Mouse (Mus musculus) liver, adult 2 months (tissue): ENCODE measurements around the gene Sorcs3. TPM values are rescaled to one million over a fixed set of nuclear protein-coding genes. Genes with fewer than 3 reads are reported as not detected.

Experiments
- DNase-seq: peaks from one replicate; pipeline ENCODE4 v3.0.0-alpha.2; 2011; ENCODE audit warnings: low read depth, low spot score; ENCODE audit errors: extremely low read depth
- H3K27ac ChIP-seq: fragments of 200-500 bp; replicated peaks from 2 replicates; pipeline ENCODE4 v1.5.1; 2012; ENCODE audit warnings: low read depth, mild to moderate bottlenecking, control low read depth, inconsistent platforms, low read length; ENCODE audit not compliant: insufficient read depth
- H3K27me3 ChIP-seq: fragments of 200-500 bp; 2 replicates; pipeline ENCODE4 v1.6.1; 2012; ENCODE audit warnings: mild to moderate bottlenecking, moderate library complexity, low read length, inconsistent platforms; ENCODE audit not compliant: control insufficient read depth, insufficient read depth
- H3K36me3 ChIP-seq: fragments of 200-500 bp; 2 replicates; pipeline ENCODE4 v1.6.1; 2012; ENCODE audit warnings: low read length, inconsistent platforms; ENCODE audit not compliant: control insufficient read depth, insufficient read depth
- H3K4me1 ChIP-seq: fragments of 200-500 bp; 2 replicates; pipeline ENCODE4 v1.6.1; 2011; ENCODE audit warnings: low read length; ENCODE audit not compliant: control insufficient read depth, insufficient read depth
- H3K4me3 ChIP-seq: fragments of 200-500 bp; 2 replicates; pipeline ENCODE4 v1.5.1; 2011; ENCODE audit warnings: low read depth, mild to moderate bottlenecking, control low read depth, low read length, moderate library complexity; ENCODE audit not compliant: insufficient read depth
- H3K79me2 ChIP-seq: fragments of 200-500 bp; 2 replicates; pipeline ENCODE4 v1.6.1; 2012; ENCODE audit warnings: inconsistent platforms, mild to moderate bottlenecking, low read length, moderate library complexity; ENCODE audit not compliant: control insufficient read depth, insufficient read depth
- H3K9ac ChIP-seq: fragments of 200-500 bp; 2 replicates; pipeline ENCODE4 v1.6.1; 2012; ENCODE audit warnings: low read depth, mild to moderate bottlenecking, control low read depth, inconsistent platforms, low read length
- CTCF ChIP-seq: fragments of 200-500 bp; IDR thresholded peaks from 2 replicates; pipeline ENCODE4 v1.5.1; 2011; ENCODE audit warnings: low read depth, low read length, control low read depth
- POLR2A ChIP-seq: fragments of 200-500 bp; IDR thresholded peaks from 2 replicates; pipeline ENCODE4 v1.6.1; 2011; ENCODE audit warnings: low read length, control low read depth; ENCODE audit not compliant: insufficient read depth; ENCODE audit errors: extremely low read depth
- WGBS: fragments of 180-500 bp; shearing (Covaris S2); methylation state at CpG from one replicate; pipeline ENCODE4 v1.1.7; 2018; 5-methylcytosine and 5-hydroxymethylcytosine counted together
- polyA plus RNA-seq: library from polyadenylated mRNA; depleted of rRNA; stranded (reverse); fragments of >200 nt; gene quantifications from 2 replicates; pipeline ENCODE4 v1.2.3, GENCODE M21; 2012
- total RNA-seq: library from RNA; depleted of rRNA; stranded (reverse); fragments of >200 nt; gene quantifications from 2 replicates; pipeline ENCODE4 v1.2.3, GENCODE M21; 2014

Sorcs3 gene
- total and polyA plus RNA-seq, 2 experiments, result 0.04 to 0.09 TPM

DNA sequence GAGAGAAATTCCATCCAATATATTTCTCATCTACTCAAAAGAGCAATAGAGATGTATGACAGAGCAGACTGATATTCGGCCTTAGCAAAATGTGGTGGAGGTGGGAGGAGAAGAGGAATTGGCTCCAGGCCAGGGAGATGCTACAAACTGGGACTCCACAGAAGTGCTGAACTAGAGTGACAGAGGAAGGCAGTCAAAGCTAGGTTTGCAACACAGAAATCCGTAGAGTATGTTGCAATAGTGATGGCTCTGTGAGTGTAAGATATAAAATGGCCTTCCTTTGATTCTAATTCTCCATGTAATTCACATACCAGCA, 340.3 kb downstream of the Sorcs3 start:
- no peak overlapping the region for H3K9ac ChIP-seq
- no peaks in the 10 kb centered on the region for H3K79me2 ChIP-seq
- no peaks in the 10 kb centered on the region for H3K36me3 ChIP-seq
- H3K4me3 ChIP-seq, result no peak overlapping the region
- DNase-seq, result no peak
- H3K27ac ChIP-seq, result no peak overlapping the region
- 78% methylated on average over 2 of the region's 2 CpGs for WGBS
- H3K4me1 ChIP-seq, result no peaks in the 10 kb centered on the region
- no peaks in the 10 kb centered on the region for H3K27me3 ChIP-seq
- no peak for TF ChIP-seq POLR2A
- no peak for TF ChIP-seq CTCF

DNA sequence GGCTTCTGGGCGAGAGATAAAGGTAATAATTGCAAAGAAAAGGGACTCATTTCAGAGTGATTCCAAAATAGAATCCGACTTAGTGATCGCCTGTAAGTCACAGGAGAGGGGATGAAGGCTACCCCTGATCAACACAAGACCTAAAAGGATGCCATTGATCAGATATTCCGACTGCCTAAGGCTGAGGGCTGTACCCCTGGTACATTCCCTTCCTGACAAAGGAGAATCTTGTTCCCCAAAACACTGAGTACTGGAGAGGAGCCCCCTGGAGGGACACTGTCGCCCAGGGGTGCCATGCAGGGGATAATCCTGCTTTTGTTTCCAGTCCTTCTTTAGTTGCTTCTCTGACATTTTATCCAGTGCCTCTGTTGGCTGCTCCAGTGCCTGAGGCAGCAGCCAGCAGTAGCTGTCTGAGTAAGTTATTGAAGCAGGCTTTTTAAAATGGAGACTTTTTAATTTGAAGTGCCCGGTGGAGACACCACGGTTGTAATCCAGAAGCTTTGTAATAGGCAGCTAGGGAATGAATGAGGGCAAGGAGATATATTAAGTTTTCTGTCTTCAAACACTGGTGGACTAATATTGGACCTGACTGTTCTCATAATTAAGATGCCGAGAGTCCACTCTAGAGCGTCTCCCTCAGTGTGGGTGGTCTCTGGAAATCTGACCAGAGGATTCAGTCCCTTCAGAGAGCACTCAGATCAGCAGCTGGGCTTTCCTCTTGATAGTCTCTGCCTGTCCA, 342.5 kb downstream of the Sorcs3 start:
- H3K9ac ChIP-seq, result no peak overlapping the region
- no peak for TF ChIP-seq POLR2A
- no peak for TF ChIP-seq CTCF
- no peaks in the 10 kb centered on the region for H3K4me1 ChIP-seq
- no peaks in the 10 kb centered on the region for H3K36me3 ChIP-seq
- DNase-seq, result no peak
- 64% methylated on average over 9 of the region's 9 CpGs for WGBS
- H3K4me3 ChIP-seq, result no peak overlapping the region
- H3K27me3 ChIP-seq, result no peaks in the 10 kb centered on the region
- H3K27ac ChIP-seq, result no peak overlapping the region
- no peaks in the 10 kb centered on the region for H3K79me2 ChIP-seq

DNA sequence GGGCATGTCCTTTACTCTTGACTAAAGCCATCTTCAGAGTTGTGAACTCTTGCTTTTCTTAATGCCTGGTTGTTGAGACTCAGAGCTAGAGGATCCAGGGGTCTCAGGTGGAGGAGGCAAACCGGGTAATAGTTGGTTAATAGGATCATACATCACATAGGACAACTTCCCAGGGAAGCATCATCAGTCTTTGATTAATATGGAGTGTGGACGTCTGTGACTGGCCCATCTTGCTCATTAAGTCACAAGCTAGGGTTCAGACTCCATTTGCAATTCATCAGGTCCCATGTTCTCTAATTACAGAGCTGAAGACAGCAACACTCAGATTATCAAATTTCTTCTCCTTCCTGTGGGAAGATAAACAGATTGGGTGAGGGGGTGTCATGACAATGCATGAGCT, 353.6 kb downstream of the Sorcs3 start:
- 47% methylated on average over 2 of the region's 2 CpGs for WGBS
- Histone ChIP-seq H3K9ac (no peak overlapping the region), H3K79me2 (no peaks in the 10 kb centered on the region), H3K27me3 (0 out of 2 replicates have a peak, but pooled peaks cover 2% of the 10 kb centered on the region), H3K4me1 (no peaks in the 10 kb centered on the region), H3K27ac (no peak overlapping the region), H3K36me3 (no peaks in the 10 kb centered on the region), H3K4me3 (no peak overlapping the region)
- TF ChIP-seq POLR2A (no peak), CTCF (no peak)
- no peak for DNase-seq

DNA sequence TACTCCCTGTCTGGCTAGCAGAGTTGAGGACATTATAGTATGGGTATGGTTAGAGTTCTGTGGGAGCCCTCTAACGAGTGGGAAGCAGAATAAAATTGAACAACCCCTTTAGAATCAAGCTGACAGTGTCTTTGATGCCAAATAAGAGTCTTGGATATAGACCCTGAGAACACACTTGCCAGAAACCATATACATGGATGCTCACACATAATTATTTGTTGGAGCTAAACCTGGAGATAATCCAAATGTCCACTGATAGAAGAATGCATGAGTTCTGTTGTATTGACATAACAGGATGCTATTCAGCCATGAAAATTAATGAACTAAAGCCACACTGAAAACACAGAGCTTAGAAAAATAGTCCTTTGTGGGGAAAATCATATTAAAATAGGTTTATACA, 369.9 kb downstream of the Sorcs3 start:
- no peak overlapping the region for H3K4me3 ChIP-seq
- H3K27me3 ChIP-seq, result no peaks in the 10 kb centered on the region
- H3K4me1 ChIP-seq, result no peaks in the 10 kb centered on the region
- no peaks in the 10 kb centered on the region for H3K36me3 ChIP-seq
- no peak overlapping the region for H3K27ac ChIP-seq
- H3K9ac ChIP-seq, result no peak overlapping the region
- 47% methylated on average over 1 of the region's 1 CpGs for WGBS
- no peak for DNase-seq
- H3K79me2 ChIP-seq, result no peaks in the 10 kb centered on the region
- no peak for TF ChIP-seq CTCF
- TF ChIP-seq POLR2A, result no peak

DNA sequence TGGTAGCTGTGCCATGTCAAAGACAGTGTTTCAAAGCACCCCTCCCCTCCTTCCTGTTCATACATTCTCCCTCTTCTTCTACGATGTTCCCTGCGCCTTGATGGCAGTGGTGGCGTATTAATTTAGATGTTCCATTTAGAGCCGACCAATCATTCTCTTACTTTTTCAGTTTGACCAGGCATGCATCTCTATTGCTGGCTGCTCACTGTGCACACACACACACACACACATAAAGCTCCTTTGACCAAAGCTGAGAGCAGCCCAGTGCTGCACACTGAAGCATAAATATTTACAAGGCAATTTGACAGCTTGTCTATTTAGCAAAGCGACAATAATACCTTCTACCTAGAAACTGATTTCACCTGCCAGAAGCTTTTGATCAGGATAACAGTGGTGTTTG, 371.3 kb downstream of the Sorcs3 start:
- WGBS, result 90% methylated on average over 5 of the region's 5 CpGs
- TF ChIP-seq POLR2A, result no peak
- no peak for TF ChIP-seq CTCF

DNA sequence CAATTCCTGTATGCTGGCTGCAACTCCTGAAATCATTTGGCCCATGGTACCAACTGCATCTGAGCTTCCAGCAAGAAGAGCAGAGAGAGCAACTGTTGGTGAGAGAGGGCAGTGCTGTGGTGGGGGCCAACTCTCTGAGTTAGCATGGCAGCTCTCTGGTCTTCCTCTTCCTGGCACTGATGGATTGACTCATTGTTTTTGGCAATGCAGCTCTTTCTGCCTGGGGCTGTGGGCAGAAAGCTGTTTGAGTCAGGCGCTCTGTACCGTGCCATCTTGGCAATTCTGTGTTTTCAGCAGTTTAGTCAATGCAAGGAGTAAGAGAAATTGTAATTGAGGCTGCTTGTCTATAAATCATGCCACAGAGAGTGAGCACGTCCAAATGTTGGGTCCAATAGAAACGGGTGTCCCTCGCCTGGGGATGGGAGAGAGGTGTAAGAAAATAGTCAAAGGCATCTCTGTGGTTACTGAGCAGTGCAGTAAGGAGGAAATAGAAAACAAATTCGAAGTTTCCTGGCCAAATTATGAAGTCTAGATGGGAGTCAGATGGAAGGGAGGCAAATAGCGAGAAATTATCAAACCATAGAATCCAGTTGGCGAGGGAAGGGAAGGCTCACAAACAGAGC, 379.2 kb downstream of the Sorcs3 start:
- Histone ChIP-seq H3K79me2 (no peaks in the 10 kb centered on the region), H3K4me1 (no peaks in the 10 kb centered on the region), H3K9ac (no peak overlapping the region), H3K4me3 (no peak overlapping the region), H3K27ac (no peak overlapping the region), H3K36me3 (no peaks in the 10 kb centered on the region), H3K27me3 (no peaks in the 10 kb centered on the region)
- no peak for TF ChIP-seq CTCF
- no peak for TF ChIP-seq POLR2A
- no peak for DNase-seq
- 80% methylated on average over 8 of the region's 8 CpGs for WGBS

More for the DNA sequence above, 371.3 kb downstream of the Sorcs3 start:
- no peaks in the 10 kb centered on the region for H3K4me1 ChIP-seq
- H3K27me3 ChIP-seq, result no peaks in the 10 kb centered on the region
- no peaks in the 10 kb centered on the region for H3K79me2 ChIP-seq
- no peak overlapping the region for H3K27ac ChIP-seq
- no peak for DNase-seq
- no peak overlapping the region for H3K9ac ChIP-seq
- H3K4me3 ChIP-seq, result no peak overlapping the region
- no peaks in the 10 kb centered on the region for H3K36me3 ChIP-seq
